Mouse (Mus musculus) kidney, adult 18-20 months (tissue): Measurements from ENCODE around the gene Plcb1.

ENCODE experiments used
- DNase-seq: peaks from one replicate; pipeline ENCODE4 v3.0.0; 2021

Gene Plcb1

DNA sequence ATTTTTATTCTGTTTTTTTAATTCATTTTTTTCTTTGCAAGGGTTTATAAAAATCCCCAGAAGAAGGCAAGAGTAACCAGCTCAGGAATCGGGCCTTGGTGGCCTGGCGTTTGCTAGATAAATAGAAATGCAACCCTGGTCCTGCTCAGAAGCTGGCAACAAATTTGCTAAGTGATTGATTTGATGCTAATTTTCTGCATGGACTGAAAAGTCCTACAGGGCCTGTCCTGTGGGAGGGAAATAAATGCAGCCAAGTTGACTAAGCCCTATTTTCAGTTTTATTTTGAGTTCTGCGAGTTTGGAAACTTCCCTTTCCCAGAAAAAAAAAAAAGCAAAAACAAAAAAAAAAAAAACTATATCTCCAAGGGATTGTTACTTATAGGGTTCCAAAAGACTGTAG lies 433.5 kb downstream of the Plcb1 start:
- DNase-seq: no peak

DNA sequence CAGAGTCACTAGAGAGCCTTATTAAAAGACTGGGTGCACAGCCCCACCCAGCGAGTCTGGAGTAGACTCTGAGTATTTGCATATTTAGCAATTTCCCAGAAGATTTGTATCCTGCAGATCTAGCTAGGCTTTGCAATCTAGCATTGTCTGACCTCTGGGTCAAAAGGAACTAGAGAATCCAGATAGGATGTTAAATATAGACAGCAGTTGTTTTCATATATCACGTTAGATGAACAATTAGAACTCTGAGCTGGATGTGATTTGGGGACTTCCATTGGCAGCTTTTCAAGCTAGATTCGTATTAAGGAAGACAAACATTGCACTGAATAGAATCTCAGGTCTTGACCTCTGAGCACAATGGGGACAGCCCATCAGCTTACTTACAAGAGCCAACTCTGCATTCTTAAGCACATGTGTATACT lies 439.7 kb downstream of the Plcb1 start:
- no peak for DNase-seq

DNA sequence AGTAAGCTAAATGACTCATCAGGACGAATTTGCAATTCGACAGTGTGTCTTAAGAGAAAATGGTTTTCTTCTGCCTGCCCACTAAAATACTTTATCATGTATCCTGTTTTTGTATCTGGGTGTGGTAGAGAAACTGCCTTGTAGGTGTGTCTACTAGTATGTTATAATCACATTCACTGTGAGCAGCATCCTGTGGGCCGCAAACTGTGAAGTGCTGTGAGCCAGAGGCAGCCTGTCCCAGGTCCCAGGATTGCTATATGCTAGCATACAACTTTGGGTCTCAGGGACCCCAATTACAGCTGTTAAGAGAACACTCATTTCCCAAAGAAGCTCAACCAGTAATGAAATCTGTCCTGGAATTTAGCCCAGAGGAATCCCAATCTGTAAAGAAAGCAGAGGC lies 444.4 kb downstream of the Plcb1 start:
- DNase-seq: no peak

DNA sequence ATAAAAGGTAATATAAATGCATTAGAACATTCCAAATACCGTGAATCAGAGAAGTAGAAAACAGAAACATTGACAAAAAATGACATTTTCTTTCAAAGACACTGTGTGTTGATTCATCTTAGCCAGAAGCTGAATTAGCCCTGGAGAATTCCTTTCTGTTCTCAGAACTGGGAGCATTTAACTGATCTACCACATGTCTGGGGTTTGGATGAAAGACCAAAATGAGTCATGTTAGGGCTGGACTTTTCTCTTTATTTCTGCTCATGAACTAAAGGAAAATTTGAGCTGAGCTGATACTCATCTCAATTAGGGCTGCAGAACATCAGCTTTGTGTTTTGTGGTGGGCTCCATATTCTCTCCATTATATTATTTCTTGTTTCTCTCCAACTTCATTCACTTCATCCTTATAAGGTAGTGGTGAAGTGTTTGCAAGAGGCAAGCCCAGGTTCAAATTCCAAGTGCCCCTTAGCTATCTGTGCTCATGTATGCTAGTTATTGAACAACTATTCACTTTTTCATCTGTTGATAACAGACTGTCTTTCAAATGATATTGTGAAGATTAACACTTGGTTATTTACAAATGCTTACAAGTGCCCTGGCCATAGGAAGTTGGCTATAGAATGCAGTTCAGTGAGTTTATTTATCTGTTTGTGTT lies 456.9 kb downstream of the Plcb1 start:
- no peak for DNase-seq

DNA sequence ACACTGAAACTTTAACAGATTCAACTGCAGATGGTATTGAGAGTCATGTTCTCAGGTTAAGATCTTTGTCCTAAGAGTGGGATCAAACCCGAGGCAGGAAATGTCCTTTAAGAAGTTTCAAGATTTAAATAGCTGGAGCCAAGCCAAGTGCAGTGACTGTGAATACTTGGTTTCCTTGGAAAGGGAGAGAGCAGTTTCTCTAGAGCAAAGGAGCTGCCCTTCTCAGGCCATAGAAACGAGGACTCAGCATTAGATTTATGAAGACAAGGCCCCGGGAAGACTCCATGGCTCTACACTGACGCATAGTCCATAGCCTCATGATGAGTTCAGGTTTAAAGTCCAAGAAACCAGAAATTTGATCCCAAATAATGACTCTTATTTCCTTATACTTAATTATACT lies 457.9 kb downstream of the Plcb1 start:
- DNase-seq: no peak

DNA sequence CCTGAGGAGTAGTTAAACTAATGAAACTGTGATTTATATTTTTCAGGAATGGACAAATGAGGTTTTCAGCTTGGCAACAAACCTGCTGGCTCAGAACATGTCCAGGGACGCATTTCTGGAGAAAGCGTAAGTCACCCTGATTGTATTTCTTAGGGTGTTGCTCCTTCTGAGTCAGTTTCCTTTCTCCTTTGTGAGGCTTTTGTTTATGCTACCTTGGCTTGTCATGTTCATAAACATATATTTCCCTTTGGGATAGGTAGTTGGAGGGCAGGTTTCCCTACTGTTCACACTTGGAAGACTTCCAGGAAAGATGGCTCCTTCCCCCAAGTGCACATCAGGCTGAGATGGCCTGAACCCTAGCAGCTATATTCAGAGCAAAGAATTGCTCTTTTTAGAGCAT lies 464.1 kb downstream of the Plcb1 start:
- DNase-seq: no peak

DNA sequence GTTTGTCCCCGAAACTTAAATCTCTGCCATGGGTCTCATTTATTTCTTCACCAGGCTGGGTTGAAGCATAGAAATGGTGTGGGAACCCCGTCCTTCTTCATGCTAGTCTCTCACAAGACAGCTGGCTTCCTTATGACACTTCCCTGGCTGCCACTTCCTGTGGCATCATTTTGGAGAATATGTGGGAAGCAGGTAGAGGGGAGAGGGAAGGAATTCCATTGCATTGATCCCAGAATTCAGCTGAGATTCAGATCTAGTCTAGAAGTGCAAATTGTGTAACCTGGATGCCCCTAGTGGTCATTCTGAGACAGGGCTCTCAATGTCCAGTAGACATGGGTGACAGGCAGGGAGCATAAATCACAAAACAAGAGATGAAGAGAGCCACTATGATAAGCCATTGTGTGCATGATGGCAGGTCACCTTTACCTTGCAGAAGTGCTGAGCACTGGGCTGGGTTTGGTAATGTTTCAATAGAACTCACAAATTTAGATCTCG lies 466.0 kb downstream of the Plcb1 start:
- DNase-seq: peak; percentile 9

DNA sequence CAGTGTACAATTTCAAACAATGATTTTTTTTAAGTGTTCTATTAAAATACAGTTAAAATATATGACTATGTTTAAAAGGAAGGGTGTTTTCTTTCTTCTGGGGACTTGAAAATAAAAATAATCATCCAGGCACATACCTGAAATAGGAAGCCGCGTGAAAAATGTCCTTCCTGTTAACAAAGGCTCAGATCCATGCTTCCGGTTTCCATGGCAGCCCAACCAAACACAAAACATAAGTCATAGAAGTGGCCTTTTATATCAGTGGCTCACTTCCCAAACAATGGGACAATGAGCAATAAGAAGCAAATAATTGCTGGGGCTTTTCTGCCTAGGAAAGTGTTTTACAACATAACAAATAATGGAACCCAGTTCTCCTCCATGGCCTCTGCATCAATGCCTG lies 473.3 kb downstream of the Plcb1 start:
- DNase-seq: peak; percentile 28

DNA sequence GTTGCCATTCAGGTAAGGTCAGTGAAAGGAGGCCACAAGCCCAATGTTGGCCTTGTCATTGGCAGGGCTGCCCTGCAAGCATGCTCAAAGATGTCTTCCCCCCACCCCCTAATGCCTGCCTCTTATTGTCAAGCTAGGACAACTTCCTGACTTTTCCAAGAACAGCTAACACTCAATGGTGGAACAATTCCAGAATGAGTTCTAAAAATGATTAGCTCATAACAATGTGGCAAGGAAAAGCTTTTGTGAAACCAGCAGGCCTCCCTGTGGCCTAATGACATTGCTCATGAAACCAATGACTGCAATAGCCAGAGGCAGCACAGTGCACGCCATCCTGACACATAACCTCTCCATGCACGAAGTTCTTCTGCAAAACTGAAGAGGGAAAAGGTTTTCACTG lies 478.1 kb downstream of the Plcb1 start:
- no peak for DNase-seq

DNA sequence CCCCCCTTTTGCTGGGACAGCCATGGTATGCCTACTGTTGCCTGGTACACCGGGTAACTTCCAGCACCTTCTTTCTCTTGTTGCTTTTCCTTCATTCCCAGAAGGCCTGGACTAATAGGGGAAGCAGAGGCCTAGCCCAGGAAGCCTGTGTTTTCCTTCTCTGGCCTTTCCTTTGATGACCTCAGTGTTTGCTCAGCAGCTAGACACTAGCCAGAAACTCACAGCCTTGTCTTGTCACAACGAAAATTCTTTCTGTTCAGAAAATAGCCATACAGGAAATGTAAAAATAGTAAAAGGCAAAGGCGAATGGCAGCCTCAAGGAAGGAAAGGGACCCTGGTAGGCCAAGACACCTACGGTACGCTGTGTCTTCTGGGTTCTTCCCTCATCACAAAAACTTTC lies 489.1 kb downstream of the Plcb1 start:
- no peak for DNase-seq

DNA sequence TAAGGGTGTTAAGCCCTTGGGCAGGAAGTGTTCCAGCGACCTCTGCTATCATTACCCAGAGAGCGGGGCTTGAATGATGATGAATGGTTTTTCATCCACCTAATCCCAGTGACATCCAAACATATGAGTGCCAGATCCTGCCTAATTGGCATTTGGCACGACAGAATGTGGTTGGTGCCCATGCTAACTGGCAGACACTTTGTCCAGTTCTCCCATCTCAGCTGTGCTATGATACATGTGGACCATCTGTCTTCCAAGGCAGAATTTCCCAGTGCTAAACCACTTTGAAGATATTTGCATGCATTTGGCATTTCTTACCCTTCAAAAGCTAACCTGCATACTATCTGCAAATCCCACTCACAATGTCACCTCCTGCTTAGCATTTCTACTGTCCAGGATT lies 492.6 kb downstream of the Plcb1 start:
- no peak for DNase-seq

DNA sequence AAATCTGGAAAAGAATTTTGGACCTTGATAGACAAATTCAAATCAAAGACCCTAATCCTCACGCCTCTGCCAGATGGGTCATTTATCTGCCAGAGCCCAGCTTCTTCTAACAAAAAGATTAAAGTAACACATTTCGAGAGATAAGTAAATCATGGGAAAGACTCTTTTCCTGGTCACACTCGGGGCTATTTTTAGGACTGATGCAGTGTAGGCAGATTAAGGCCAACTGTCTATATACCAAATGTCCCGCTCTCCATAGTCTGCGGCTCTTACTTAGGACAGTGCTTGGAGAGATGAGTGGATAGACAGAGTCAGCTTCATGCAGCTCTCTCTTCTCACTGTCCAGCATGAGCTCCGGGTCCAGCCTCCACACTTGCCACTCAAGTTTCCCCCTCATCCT lies 493.2 kb downstream of the Plcb1 start:
- no peak for DNase-seq

DNA sequence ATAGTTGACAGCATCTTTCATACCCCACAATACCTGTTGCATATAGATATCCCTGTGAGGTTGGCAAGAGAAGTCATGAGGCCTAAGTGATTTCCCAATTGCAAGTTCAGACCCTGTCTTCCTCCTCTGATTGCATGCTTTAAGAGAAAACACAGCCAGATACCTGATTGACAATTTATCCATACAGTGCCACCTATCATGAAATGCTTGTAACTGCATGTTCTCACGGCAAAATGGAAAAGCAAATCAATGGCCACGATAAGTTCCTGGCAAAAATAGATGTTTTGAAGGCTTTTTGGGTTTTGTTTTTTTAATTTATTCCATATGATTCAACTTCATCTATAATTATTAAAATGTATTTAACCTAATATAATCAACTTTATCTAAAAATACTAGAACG lies 497.9 kb downstream of the Plcb1 start:
- DNase-seq: no peak

DNA sequence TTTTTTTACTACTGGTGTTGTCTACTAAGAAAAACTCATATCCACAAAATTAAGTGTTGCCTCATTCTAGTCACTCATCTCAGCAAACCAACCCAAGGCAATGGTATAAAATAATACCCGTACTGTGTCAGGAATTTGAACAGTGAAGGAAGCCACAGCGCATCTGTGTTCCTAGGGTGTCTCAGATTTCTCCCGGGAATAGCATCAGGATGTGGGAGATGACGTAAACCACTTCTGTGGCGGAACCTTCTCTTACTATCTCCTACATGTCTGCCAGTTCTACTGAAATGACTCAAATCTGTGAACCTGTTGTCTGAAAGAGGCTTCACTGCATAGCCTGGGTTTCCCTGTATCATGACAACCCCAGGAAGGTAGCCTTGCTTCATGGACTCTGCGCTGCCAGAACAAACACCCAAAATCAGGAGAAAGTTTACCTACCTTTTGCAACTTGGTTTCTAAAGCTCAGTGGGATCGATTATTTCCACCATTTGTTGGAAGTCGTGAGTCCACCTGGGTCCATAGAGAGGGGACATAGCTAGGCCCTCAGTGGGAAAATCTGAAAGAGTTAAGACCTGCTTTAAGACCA lies 510.4 kb downstream of the Plcb1 start:
- no peak for DNase-seq

DNA sequence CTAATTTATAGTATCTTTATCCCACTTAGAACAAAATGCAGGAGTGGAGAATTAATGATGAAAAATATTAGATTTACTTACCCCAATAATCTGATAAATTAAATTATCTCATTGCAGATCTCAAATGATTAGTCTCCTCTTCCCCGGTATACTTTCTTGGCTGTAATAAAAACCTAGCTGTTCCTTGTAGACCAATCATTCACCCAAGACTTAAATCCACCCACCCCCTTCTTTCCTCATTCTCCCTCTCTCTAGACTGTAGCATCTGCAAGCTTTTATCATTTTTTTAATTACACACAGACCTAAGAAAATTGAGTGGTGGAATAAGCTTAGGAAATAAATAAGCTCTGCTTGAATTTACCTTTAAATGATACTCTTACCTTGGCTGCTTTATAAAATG lies 514.6 kb downstream of the Plcb1 start:
- no peak for DNase-seq

DNA sequence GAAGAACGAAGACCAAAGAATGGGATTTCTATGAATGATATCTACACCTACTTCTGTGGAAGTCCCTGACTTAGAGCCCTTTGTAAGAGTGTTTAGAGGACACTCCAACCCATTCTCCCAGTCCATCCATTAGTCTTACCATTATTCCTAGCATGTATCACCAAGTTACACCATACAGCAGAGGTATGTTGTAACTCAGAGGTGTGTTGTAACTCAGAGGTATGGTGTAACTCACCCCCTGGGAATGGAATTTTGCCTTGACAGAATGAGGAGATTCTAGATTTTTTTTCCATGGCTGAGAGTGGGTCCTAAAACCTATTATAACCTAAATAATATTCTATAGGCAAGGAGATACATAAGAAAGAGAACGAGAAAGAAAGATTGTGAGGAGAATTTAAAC lies 516.6 kb downstream of the Plcb1 start:
- no peak for DNase-seq

DNA sequence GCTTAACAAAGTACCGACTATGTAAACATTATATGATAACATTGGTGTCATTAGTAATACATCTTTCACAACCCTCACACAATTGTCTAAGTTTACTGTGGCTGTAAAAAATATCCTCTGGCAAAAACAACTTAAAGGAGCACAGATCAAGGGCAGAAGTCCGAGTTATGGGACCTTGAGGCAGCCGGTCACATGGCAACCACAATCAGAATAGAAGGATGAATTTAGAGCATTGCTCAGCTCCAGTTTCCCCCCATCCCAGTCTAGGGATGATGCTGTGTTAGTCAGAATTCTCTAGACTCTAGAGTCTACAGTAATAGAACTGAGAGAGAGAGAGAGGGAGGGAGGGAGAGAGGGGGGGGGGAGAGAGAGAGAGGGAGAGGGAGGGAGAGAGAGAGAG lies 519.3 kb downstream of the Plcb1 start:
- DNase-seq: no peak

DNA sequence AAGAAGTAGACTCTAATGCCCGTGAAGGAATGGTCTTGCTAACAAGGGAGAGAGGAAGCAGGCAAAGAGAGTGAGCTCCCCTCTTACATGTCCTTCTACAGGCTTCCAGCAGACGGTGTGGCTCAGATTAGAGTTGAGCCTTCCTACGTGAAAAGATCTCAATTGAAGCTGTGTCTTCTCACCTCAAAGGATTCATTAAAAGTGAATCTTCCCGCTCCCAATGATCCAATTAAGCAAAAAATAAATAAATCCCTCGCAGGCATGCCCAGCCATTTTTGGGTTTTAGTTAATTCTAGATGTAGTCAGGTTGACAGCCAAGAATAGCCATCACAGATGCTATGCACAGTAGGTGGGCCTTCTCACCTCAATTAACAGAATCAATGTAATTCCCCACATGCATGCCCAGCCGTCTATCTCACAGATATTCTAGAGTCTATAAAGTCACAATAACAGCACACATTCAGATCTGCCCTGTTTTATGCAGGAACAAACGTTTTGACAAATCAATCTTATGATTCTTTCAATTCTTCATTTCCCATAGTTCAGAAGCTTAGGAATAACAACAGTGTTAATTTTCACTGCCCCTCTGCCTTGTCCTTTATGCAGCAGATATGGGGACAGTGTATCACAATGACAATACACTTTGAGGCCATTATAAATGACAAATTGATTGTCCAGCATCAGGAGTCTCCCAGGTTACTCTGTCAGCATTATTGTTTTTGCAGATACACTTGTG lies 520.0 kb downstream of the Plcb1 start:
- DNase-seq: no peak

DNA sequence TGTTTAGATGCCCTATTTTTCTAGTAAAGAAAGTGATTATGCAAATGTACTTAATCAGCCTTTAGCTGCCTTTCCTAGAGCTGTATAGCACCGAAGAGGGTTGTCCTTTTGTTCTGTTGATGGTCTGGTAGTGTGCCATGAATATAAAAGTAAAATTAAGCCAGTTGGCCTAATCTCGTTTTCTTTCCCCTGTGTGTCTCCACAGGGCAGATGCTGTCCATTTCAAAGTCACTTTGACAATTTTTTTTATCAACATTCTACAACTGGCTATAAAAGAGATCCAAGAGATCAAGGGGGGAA lies 520.6 kb downstream of the Plcb1 start:
- no peak for DNase-seq

DNA sequence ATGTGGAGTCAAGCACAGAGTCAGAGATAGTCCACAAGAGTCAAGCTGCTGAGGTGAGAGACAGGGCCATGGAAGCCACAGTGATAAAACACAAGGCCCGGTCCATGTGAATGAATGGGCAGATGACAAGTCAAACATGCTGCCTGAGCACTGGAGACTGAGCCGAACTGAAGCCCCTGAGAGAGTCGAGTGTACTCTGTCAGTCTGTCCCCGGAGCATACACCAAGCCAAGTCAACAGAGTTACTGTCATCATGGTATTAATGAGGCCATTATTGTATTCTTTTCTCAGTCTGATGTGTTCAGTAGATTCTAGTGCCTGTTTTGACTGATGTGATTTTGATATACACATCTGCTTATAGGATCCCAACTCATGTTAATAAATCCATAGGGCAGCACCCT lies 521.9 kb downstream of the Plcb1 start:
- no peak for DNase-seq

DNA sequence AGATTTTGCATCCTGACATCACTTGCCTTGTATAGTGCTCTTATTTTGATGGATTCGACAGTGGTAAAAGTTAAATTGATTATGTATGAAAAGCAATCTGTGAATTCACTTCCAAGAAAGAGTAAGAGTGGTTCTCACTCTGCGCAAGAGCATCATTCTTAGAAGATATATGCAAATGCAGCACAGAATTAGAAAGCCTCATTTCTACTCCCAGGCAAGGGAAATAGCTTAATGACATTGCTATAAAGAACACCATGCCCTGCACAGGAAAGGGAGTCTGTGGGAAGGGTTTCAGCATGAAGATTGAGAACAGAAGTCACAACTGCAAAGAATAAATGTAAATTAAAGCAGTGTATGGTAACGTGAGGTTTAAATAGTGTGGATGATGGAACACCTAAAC lies 530.1 kb downstream of the Plcb1 start:
- no peak for DNase-seq

DNA sequence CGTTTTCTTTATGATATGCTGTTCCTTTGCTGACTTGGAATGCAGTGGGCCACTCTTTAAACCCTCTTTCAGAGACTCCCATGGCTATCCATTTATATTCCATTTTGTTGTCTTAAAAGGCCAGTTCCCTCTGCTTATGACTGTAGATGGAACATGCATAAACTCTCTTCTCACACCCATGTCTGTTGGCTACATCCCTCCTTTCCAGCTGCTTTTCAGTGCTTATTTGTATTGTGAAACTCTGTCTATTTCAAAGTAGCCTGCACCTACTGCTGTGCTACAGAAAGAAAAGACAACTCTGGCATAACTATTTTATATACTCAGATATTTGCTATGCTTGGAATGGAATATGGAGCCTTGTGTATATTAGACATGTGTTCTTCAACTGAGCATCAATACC lies 532.3 kb downstream of the Plcb1 start:
- no peak for DNase-seq

DNA sequence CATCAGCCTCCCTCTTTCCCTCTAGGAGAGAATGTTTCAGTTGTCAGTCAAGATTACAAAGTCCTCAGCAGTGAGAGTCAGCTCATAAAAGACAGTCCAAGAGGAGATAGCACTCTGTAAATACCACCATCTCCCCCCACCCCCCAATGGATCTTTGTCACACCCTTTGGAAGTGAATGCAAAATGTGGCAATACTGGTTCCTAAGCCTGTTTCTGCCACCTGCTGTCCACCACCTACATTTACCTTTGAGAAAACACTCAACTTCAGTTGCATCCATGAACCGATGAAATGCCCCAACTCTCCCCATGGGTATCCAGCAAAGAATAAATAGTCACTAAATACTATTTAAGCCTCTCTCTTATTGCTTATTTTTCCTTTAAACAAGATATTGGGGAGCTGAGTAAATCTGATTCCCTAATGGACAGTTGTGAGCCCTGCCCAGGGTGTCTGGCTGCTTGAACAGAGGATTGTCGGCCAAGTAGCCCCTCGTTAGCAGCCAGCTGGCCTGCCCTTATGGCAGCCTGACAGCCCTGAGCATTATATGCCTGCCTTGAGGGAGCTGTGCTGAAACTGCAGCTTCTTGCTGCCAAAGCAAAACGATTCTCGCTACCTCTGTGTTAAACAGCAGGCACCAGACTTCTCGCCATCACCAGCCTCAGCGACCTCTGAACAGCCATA lies 537.5 kb downstream of the Plcb1 start:
- no peak for DNase-seq

DNA sequence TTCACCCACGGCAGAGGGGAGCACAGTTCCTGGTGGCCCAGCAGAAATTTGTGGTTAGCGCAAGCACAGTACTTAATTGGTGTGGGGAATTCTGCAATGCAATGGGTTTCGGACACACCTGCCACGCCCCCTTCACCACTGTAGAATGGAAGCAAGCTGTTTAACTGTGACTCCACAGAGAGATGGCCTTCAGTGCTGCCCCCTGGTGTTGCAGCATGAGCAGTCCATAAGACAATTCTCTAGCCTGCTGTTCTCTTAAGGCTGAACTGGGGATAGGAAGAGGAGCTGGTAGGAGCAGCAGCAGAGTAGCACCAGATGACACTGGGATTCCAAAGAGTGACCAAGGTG lies 538.1 kb downstream of the Plcb1 start:
- DNase-seq: peak; percentile 65
